Mouse (Mus musculus) kidney, adult 8-10 months (tissue): ENCODE results near the gene Slc22a18.
"Not testable (repeated sequence)": the region's sequence is repeated elsewhere in the genome, so short reads cannot be mapped to it uniquely, and the experiment has no call there.

ENCODE experiments used
- DNase-seq, 2 experiments: peaks; one replicate each; pipeline ENCODE4 v3.0.0; 2022

The Slc22a18 gene

GRCm38 (mm10) chr7:143505411-143505810 lies 31.9 kb downstream of the Slc22a18 start:
- no peak for DNase-seq

- DNase-seq: peak; percentile 82 to 94
These were observed 32.3 kb downstream of the Slc22a18 start for GRCm38 (mm10) chr7:143505823-143506222.

GRCm38 (mm10) chr7:143506271-143506670 lies 32.7 kb downstream of the Slc22a18 start:
- DNase-seq: no peak

- peak; percentile 71 to 83 for DNase-seq
These were observed 33.1 kb downstream of the Slc22a18 start for GRCm38 (mm10) chr7:143506675-143507074.

GRCm38 (mm10) chr7:143509566-143509965 lies 36.0 kb downstream of the Slc22a18 start:
- DNase-seq: peak; percentile 54 to 59

- peak; percentile 54 to 67 for DNase-seq
These were observed 37.2 kb downstream of the Slc22a18 start for GRCm38 (mm10) chr7:143510593-143511334.

- no peak for DNase-seq
These were observed 37.8 kb downstream of the Slc22a18 start for GRCm38 (mm10) chr7:143511335-143511712.

- no peak for DNase-seq
These were observed 40.4 kb downstream of the Slc22a18 start for GRCm38 (mm10) chr7:143513763-143514415.

- DNase-seq: no peak
These were observed 40.9 kb downstream of the Slc22a18 start for GRCm38 (mm10) chr7:143514416-143514768.

GRCm38 (mm10) chr7:143519333-143519732 lies 45.8 kb downstream of the Slc22a18 start:
- no peak for DNase-seq

GRCm38 (mm10) chr7:143532410-143532809 lies 58.9 kb downstream of the Slc22a18 start:
- DNase-seq: no peak

- DNase-seq: no peak
These were observed 59.7 kb downstream of the Slc22a18 start for GRCm38 (mm10) chr7:143533284-143533683.

GRCm38 (mm10) chr7:143536251-143536650 lies 62.7 kb downstream of the Slc22a18 start:
- DNase-seq: no peak

- not testable (repeated sequence) for DNase-seq
These were observed 64.7 kb downstream of the Slc22a18 start for GRCm38 (mm10) chr7:143538229-143538628.

GRCm38 (mm10) chr7:143538671-143539070 lies 65.1 kb downstream of the Slc22a18 start:
- DNase-seq: no peak

GRCm38 (mm10) chr7:143544368-143544767 lies 70.8 kb downstream of the Slc22a18 start:
- DNase-seq: no peak

- DNase-seq: no peak
These were observed 73.0 kb downstream of the Slc22a18 start for GRCm38 (mm10) chr7:143546554-143546953.

- DNase-seq: peak; percentile 14 to 88
These were observed 74.9 kb downstream of the Slc22a18 start for GRCm38 (mm10) chr7:143548231-143548961.
